Mouse (Mus musculus) midbrain, postnatal 0 days (tissue): ENCODE measurements around the gene R3hdml. TPM values are rescaled to one million over a fixed set of nuclear protein-coding genes. Genes with fewer than 3 reads are reported as not detected.

ENCODE experiments used
- ATAC-seq: fragments of 200-750 bp; cut with Nextera tagmentation; 2 replicates; pipeline ENCODE4 v1.8.0; 2017; ENCODE audit warnings: moderate number of reproducible peaks, mild to moderate bottlenecking, moderate TSS enrichment, moderate library complexity; ENCODE audit not compliant: low FRiP score
- DNase-seq: peaks from one replicate; pipeline ENCODE4 v3.0.0-alpha.2; 2015; ENCODE audit warnings: low spot score
- H3K27ac ChIP-seq: fragments of 300-500 bp; sonication (generic); 2 replicates; pipeline ENCODE4 v1.5.1; 2014; ENCODE audit warnings: low read depth, mild to moderate bottlenecking, low read length, mixed read lengths
- H3K27me3 ChIP-seq: fragments of 300-500 bp; sonication (generic); 2 replicates; pipeline ENCODE4 v1.6.1; 2014; ENCODE audit warnings: low read length, control low read depth, mixed read lengths; ENCODE audit not compliant: insufficient read depth
- H3K36me3 ChIP-seq: fragments of 300-500 bp; sonication (generic); 2 replicates; pipeline ENCODE4 v1.6.1; 2014; ENCODE audit warnings: low read length, control low read depth, mixed read lengths; ENCODE audit not compliant: insufficient read depth
- H3K4me1 ChIP-seq: fragments of 300-500 bp; sonication (generic); 2 replicates; pipeline ENCODE4 v1.6.1; 2014; ENCODE audit warnings: mild to moderate bottlenecking, control low read depth, antibody characterized with exemption, low read length, mixed read lengths; ENCODE audit not compliant: insufficient read depth
- H3K4me2 ChIP-seq: fragments of 300-500 bp; sonication (generic); 2 replicates; pipeline ENCODE4 v1.6.1; 2014; ENCODE audit warnings: low read depth, mild to moderate bottlenecking, low read length, mixed read lengths; ENCODE audit not compliant: poor library complexity, severe bottlenecking
- H3K4me3 ChIP-seq: fragments of 300-500 bp; sonication (generic); 2 replicates; pipeline ENCODE4 v1.5.1; 2014; ENCODE audit warnings: low read depth, mild to moderate bottlenecking, low read length, moderate library complexity
- H3K9ac ChIP-seq: fragments of 300-500 bp; sonication (generic); replicated peaks from 2 replicates; pipeline ENCODE4 v1.6.1; 2014; ENCODE audit warnings: mild to moderate bottlenecking, low read length, moderate library complexity, mixed read lengths; ENCODE audit not compliant: poor library complexity, severe bottlenecking
- H3K9me3 ChIP-seq: fragments of 300-500 bp; sonication (generic); 2 replicates; pipeline ENCODE4 v1.6.1; 2016; ENCODE audit warnings: low read length, control low read depth
- CTCF ChIP-seq: IDR thresholded peaks from 2 replicates; pipeline ENCODE4 v1.5.1; 2016; ENCODE audit warnings: antibody characterized with exemption, mild to moderate bottlenecking
- WGBS: fragments of 180-500 bp; shearing (Covaris S2); extraction: QIAGEN DNeasy Blood & Tissue Kit; methylation state at CpG from one replicate; pipeline ENCODE4 v1.1.7; 2014; 5-methylcytosine and 5-hydroxymethylcytosine counted together
- polyA plus RNA-seq: library from polyadenylated mRNA; unstranded; fragments of >200 nt; fragmentation: Nextera tagmentation; extraction: Ambion mirVana; gene quantifications from 2 replicates; pipeline ENCODE4 v1.2.1, GENCODE M21; 2015
- total RNA-seq: library from RNA; depleted of rRNA; stranded (reverse); fragments of >200 nt; gene quantifications from 2 replicates; pipeline ENCODE4 v1.2.3, GENCODE M21; 2014; rRNA removed

R3hdml gene
- total and polyA plus RNA-seq, 2 experiments from 2014 or later = 0.38 to 0.70 TPM

DNA sequence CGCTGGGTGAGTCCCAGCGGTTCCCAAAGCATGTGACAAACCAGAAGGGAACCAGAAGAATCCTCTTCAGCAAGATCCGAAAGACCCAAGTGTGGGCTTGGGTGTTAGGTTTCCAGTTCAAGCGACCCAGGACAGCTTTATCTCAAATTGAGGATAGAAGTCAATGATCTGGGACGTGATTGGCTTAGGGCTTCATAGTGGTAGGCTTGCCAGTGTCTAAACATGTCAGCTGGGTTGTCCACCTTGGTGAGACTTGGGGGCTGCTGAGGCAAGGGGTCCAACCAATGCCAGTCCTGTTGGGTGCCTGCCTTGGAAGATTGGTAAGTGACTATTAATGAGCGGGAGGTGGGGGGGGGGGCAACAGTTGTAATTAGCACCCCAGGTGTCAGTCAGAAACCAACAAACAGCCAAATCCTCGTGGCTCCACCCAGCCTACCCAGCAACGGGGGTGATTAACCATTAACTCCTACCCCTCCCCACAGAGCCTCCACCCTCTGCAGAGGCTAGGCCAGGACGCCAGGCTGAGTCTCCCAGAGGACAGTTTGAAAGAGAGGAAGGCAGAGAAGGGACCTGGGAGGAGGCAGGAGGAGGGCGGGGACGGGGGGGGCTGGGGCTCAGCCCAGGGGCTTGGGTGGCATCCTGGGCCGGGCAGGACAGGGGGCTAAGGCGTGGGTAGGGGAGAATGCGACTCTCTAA is 54.7 kb downstream of the R3hdml start:
- Histone ChIP-seq H3K4me1 (no peaks in the 10 kb centered on the region), H3K4me3 (no peak overlapping the region), H3K27ac (no peak overlapping the region), H3K9me3 (no peaks in the 10 kb centered on the region), H3K9ac (no peak overlapping the region), H3K36me3 (no peaks in the 10 kb centered on the region), H3K4me2 (no peak overlapping the region), H3K27me3 (no peaks in the 10 kb centered on the region)
- no peak for TF ChIP-seq CTCF
- DNase-seq = no peak
- 77% methylated on average over 14 of the region's 14 CpGs for WGBS
- no peak for ATAC-seq

DNA sequence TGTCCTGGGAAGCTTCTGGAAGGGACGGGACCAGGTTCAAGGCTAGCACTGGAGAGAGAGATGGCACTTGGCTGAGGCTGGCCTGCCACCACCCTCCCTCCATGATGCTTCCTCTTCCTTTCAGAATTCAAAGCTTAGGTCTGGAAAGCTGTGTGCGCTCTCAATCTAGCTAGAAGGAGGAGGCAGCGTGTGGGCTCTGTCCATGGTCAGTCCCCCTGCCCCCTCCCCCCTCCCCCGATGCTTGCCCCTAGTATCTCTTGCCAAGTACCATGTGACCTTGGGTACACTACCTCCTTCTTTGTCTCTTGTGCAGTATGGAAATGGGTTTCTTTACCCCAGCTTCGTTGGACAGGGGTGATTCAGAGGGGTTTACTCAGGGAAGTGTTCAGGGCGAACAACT is 56.7 kb downstream of the R3hdml start:
- no peak for TF ChIP-seq CTCF
- H3K9me3 ChIP-seq = no peaks in the 10 kb centered on the region
- no peaks in the 10 kb centered on the region for H3K36me3 ChIP-seq
- H3K4me1 ChIP-seq = no peaks in the 10 kb centered on the region
- no peak overlapping the region for H3K9ac ChIP-seq
- no peaks in the 10 kb centered on the region for H3K27me3 ChIP-seq
- WGBS = 66% methylated on average over 6 of the region's 6 CpGs
- no peak overlapping the region for H3K4me2 ChIP-seq
- no peak for ATAC-seq
- H3K4me3 ChIP-seq = no peak overlapping the region
- no peak for DNase-seq
- no peak overlapping the region for H3K27ac ChIP-seq

DNA sequence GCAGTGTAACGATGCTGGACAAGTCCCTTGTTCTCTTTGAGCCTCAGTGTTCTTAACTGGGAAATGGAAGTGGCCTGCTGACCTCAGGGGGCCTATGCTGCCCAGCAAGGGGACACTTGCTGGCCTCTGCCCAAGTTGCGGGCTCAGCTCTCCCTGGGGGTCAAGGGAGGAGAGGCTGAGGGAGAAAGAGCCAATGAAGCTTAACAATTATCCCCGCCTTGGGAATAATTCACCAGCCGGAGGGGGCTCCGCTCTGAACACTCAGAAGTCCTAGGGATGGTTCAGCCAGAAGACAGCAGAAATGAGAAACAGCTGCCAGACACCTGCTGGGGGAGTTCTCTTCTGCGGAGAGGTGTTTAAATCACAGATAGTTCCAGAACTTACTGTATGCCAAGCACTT is 57.7 kb downstream of the R3hdml start:
- DNase-seq = no peak
- 34% methylated on average over 6 of the region's 6 CpGs for WGBS

More for the DNA sequence above, 57.7 kb downstream of the R3hdml start:
- Histone ChIP-seq H3K9me3 (no peaks in the 10 kb centered on the region), H3K4me2 (no peak overlapping the region), H3K36me3 (no peaks in the 10 kb centered on the region), H3K27me3 (no peaks in the 10 kb centered on the region), H3K27ac (no peak overlapping the region), H3K4me1 (no peaks in the 10 kb centered on the region), H3K9ac (no peak overlapping the region), H3K4me3 (no peak overlapping the region)
- ATAC-seq = no peak
- TF ChIP-seq CTCF = no peak

Other genes starting within 250 kb of the R3hdml start
- gene Jph2, start 94.3 kb upstream of the R3hdml start, total RNA-seq = 2.3 and 3.5 TPM in 2 replicates
- 1.5 and 2.2 TPM in 2 replicates for gene Jph2, start 94.3 kb upstream of the R3hdml start, polyA plus RNA-seq
- gene Oser1, start 67.6 kb upstream of the R3hdml start, total RNA-seq = 27.6 and 29.9 TPM in 2 replicates
- 63.8 and 64.7 TPM in 2 replicates for gene Oser1, start 67.6 kb upstream of the R3hdml start, polyA plus RNA-seq
- 150 and 182 TPM in 2 replicates for gene Gdap1l1, start 53.8 kb upstream of the R3hdml start, total RNA-seq
- gene Gdap1l1, start 53.8 kb upstream of the R3hdml start, polyA plus RNA-seq = 147 and 155 TPM in 2 replicates
- 24.5 and 29.9 TPM in 2 replicates for gene Fitm2, start 19.7 kb upstream of the R3hdml start, total RNA-seq
- 15.3 and 15.4 TPM in 2 replicates for gene Fitm2, start 19.7 kb upstream of the R3hdml start, polyA plus RNA-seq
- not detected in 2 replicates for gene Hnf4a, start 14.5 kb downstream of the R3hdml start, total RNA-seq
- gene Hnf4a, start 14.5 kb downstream of the R3hdml start, polyA plus RNA-seq = not detected in 2 replicates
- 76.2 and 91.9 TPM in 2 replicates for gene Ttpal, start 110.0 kb downstream of the R3hdml start, total RNA-seq
- 33.5 and 34.7 TPM in 2 replicates for gene Ttpal, start 110.0 kb downstream of the R3hdml start, polyA plus RNA-seq
- 96.1 and 101 TPM in 2 replicates for gene Serinc3, start 152.8 kb downstream of the R3hdml start, total RNA-seq
- 35.9 and 36.9 TPM in 2 replicates for gene Serinc3, start 152.8 kb downstream of the R3hdml start, polyA plus RNA-seq
- 90.5 and 102 TPM in 2 replicates for gene Pkig, start 166.1 kb downstream of the R3hdml start, total RNA-seq
- gene Pkig, start 166.1 kb downstream of the R3hdml start, polyA plus RNA-seq = 153 and 161 TPM in 2 replicates